Mouse (Mus musculus): Measurements from ENCODE around the gene Mageh1. TPM values are rescaled to one million over a fixed set of nuclear protein-coding genes. Genes with fewer than 3 reads are reported as not detected.
"Not testable (repeated sequence)": the region's sequence is repeated elsewhere in the genome, so short reads cannot be mapped to it uniquely, and the experiment has no call there.

The Mageh1 gene
- 135 and 153 TPM in 2 replicates for polyA plus RNA-seq (2014; fragmentation: Nextera tagmentation; extraction: Ambion mirVana)

GRCm38 (mm10) chrX:153037087-153037971 lies at the start of gene Mageh1:
Gene Mageh1 (minus strand): TSS chrX:153037575.
- no peaks in the 10 kb centered on the region for H3K27me3 ChIP-seq (ENCODE audit: control insufficient read depth, insufficient read depth, low read length)
- H3K9ac ChIP-seq (replicated peaks; ENCODE audit: low read length): peak within 1 kb of the TSS; percentile 71
- ATAC-seq (ENCODE audit: low FRiP score, low TSS enrichment): peak; percentile 92
- peak within 1 kb of the TSS; percentile 94 for H3K27ac ChIP-seq (replicated peaks; ENCODE audit: low read depth, low read length)
- no peaks in the 10 kb centered on the region for H3K36me3 ChIP-seq (ENCODE audit: control insufficient read depth, insufficient read depth, low read length)
- peak within 1 kb of the TSS; percentile 60 for H3K4me2 ChIP-seq (ENCODE audit: low read length)
- WGBS: 20% methylated on average over 47 of the region's 49 CpGs
- peak within 1 kb of the TSS; percentile 52 for H3K4me3 ChIP-seq (replicated peaks; ENCODE audit: low read depth, low read length)
- H3K4me1 ChIP-seq (ENCODE audit: control insufficient read depth, insufficient read depth, low read length): no peaks in the 10 kb centered on the region
- H3K9me3 ChIP-seq (ENCODE audit: control insufficient read depth, low read length): no peaks in the 10 kb centered on the region
- peak; percentile 93 for DNase-seq

- ATAC-seq (ENCODE audit: low FRiP score, low TSS enrichment): peak; percentile 90
- not testable (repeated sequence) for H3K4me1 ChIP-seq (ENCODE audit: control insufficient read depth, insufficient read depth, low read length); DNase-seq; H3K36me3 ChIP-seq (ENCODE audit: control insufficient read depth, insufficient read depth, low read length); H3K27me3 ChIP-seq (ENCODE audit: control insufficient read depth, insufficient read depth, low read length); H3K9me3 ChIP-seq (ENCODE audit: control insufficient read depth, low read length); H3K9ac ChIP-seq (replicated peaks; ENCODE audit: low read length)
- H3K27ac ChIP-seq (replicated peaks; ENCODE audit: low read depth, low read length): peak overlapping the region; percentile 94
- H3K4me2 ChIP-seq (ENCODE audit: low read length): peak overlapping the region; percentile 60
- WGBS: 37% methylated on average over 6 of the region's 22 CpGs
- peak overlapping the region; percentile 52 for H3K4me3 ChIP-seq (replicated peaks; ENCODE audit: low read depth, low read length)
These were observed 783 bp upstream of the Mageh1 start for GRCm38 (mm10) chrX:153037972-153038744.

DNA sequence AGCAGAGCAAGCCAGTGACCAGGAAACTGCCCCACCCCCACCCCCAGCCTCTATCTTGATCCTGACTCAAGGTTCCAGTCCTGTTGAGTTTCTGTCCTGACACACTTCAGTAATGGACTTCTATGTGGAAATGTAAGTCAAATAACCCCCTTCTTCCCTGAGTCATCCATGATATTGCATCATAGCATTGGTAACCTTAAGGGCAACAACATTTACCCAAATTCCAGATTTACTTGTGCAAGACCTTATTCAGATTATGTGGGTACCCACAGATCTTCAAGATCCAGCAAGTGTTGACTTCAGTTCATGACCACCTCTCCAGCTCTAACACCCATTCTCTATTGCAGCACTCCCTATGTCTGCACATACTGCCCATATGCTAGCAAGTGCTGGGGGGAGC lies 5.8 kb downstream of the Mageh1 start:
- not testable (repeated sequence) for H3K4me1 ChIP-seq (ENCODE audit: control insufficient read depth, insufficient read depth, low read length); H3K36me3 ChIP-seq (ENCODE audit: control insufficient read depth, insufficient read depth, low read length); H3K9me3 ChIP-seq (ENCODE audit: control insufficient read depth, low read length); H3K27ac ChIP-seq (replicated peaks; ENCODE audit: low read depth, low read length); H3K9ac ChIP-seq (replicated peaks; ENCODE audit: low read length); H3K4me2 ChIP-seq (ENCODE audit: low read length); H3K4me3 ChIP-seq (replicated peaks; ENCODE audit: low read depth, low read length); H3K27me3 ChIP-seq (ENCODE audit: control insufficient read depth, insufficient read depth, low read length); ATAC-seq (ENCODE audit: low FRiP score, low TSS enrichment); DNase-seq

GRCm38 (mm10) chrX:153025709-153026108 lies 11.7 kb downstream of the Mageh1 start:
- H3K9me3 ChIP-seq (ENCODE audit: control insufficient read depth, low read length); H3K9ac ChIP-seq (replicated peaks; ENCODE audit: low read length); H3K4me3 ChIP-seq (replicated peaks; ENCODE audit: low read depth, low read length); ATAC-seq (ENCODE audit: low FRiP score, low TSS enrichment); H3K27ac ChIP-seq (replicated peaks; ENCODE audit: low read depth, low read length); DNase-seq; H3K36me3 ChIP-seq (ENCODE audit: control insufficient read depth, insufficient read depth, low read length); H3K4me1 ChIP-seq (ENCODE audit: control insufficient read depth, insufficient read depth, low read length); H3K27me3 ChIP-seq (ENCODE audit: control insufficient read depth, insufficient read depth, low read length); H3K4me2 ChIP-seq (ENCODE audit: low read length): not testable (repeated sequence)
- WGBS: no CpG with 5 or more reads among the region's 3 CpGs

DNA sequence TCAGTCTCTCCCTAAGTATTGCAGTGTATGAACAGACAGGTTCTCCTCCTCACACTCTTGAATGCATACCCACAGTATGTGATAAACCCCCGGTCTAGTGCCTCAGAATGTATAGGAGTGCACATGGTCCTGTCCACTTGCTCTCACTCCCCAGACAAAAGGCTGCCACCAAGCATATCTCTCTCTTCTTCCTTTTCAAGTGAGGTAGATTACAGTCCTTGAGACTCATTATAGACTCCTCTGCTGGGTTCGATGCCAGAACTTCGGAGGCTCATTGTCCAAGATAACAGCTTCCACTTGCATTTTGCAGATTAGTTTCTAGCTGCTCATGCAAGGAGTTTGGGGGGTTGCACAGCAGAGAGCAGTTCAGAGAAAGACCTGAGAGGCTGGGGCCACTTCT lies 12.1 kb downstream of the Mageh1 start:
- WGBS: no CpG with 5 or more reads among the region's 3 CpGs
- not testable (repeated sequence) for H3K9me3 ChIP-seq (ENCODE audit: control insufficient read depth, low read length); ATAC-seq (ENCODE audit: low FRiP score, low TSS enrichment); H3K36me3 ChIP-seq (ENCODE audit: control insufficient read depth, insufficient read depth, low read length); DNase-seq; H3K27me3 ChIP-seq (ENCODE audit: control insufficient read depth, insufficient read depth, low read length); H3K4me2 ChIP-seq (ENCODE audit: low read length); H3K9ac ChIP-seq (replicated peaks; ENCODE audit: low read length); H3K4me1 ChIP-seq (ENCODE audit: control insufficient read depth, insufficient read depth, low read length); H3K27ac ChIP-seq (replicated peaks; ENCODE audit: low read depth, low read length); H3K4me3 ChIP-seq (replicated peaks; ENCODE audit: low read depth, low read length)

DNA sequence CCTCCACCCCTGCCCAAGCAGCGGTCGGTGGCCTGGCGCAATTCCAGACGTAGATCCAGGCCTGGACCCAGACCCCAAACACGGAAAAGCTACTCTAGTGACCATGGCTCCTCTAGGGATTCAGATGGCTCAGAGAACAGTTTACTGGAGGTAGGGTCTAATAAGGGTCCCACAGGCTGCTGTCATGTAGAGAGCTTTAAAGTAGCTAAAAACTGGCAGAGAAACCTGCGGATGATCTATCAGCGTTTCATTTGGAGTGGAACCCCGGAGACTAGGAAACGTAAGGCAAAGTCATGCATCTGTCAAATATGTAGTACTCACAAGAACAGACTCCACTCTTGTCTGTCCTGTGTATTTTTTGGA lies 29.7 kb downstream of the Mageh1 start:
- DNase-seq (no peak), ATAC-seq (ENCODE audit: low FRiP score, low TSS enrichment) (no peak; the same call in 1 of the 2 replicates)
- H3K27me3 ChIP-seq (ENCODE audit: control insufficient read depth, insufficient read depth, low read length): no peaks in the 10 kb centered on the region
- H3K4me2 ChIP-seq (ENCODE audit: low read length): peak overlapping the region; percentile 57
- peak overlapping the region; percentile 66 for H3K9ac ChIP-seq (replicated peaks; ENCODE audit: low read length)
- peak overlapping the region; percentile 53 for H3K4me3 ChIP-seq (replicated peaks; ENCODE audit: low read depth, low read length)
- no peaks in the 10 kb centered on the region for H3K9me3 ChIP-seq (ENCODE audit: control insufficient read depth, low read length)
- WGBS: 29% methylated on average over 9 of the region's 9 CpGs
- H3K27ac ChIP-seq (replicated peaks; ENCODE audit: low read depth, low read length): peak overlapping the region; percentile 87
- H3K36me3 ChIP-seq (ENCODE audit: control insufficient read depth, insufficient read depth, low read length): no peaks in the 10 kb centered on the region
- no peaks in the 10 kb centered on the region for H3K4me1 ChIP-seq (ENCODE audit: control insufficient read depth, insufficient read depth, low read length)

GRCm38 (mm10) chrX:153007021-153007684 lies 30.2 kb downstream of the Mageh1 start:
- peak overlapping the region; percentile 66 for H3K9ac ChIP-seq (replicated peaks; ENCODE audit: low read length)
- 26% methylated on average over 58 of the region's 58 CpGs for WGBS
- H3K36me3 ChIP-seq (ENCODE audit: control insufficient read depth, insufficient read depth, low read length): no peaks in the 10 kb centered on the region
- H3K27me3 ChIP-seq (ENCODE audit: control insufficient read depth, insufficient read depth, low read length): no peaks in the 10 kb centered on the region
- no peaks in the 10 kb centered on the region for H3K9me3 ChIP-seq (ENCODE audit: control insufficient read depth, low read length)
- DNase-seq (peak; percentile 78), ATAC-seq (ENCODE audit: low FRiP score, low TSS enrichment) (peak; percentile 87)
- H3K27ac ChIP-seq (replicated peaks; ENCODE audit: low read depth, low read length): peak overlapping the region; percentile 87
- peak overlapping the region; percentile 53 for H3K4me3 ChIP-seq (replicated peaks; ENCODE audit: low read depth, low read length)
- H3K4me1 ChIP-seq (ENCODE audit: control insufficient read depth, insufficient read depth, low read length): no peaks in the 10 kb centered on the region
- peak overlapping the region; percentile 57 for H3K4me2 ChIP-seq (ENCODE audit: low read length)

DNA sequence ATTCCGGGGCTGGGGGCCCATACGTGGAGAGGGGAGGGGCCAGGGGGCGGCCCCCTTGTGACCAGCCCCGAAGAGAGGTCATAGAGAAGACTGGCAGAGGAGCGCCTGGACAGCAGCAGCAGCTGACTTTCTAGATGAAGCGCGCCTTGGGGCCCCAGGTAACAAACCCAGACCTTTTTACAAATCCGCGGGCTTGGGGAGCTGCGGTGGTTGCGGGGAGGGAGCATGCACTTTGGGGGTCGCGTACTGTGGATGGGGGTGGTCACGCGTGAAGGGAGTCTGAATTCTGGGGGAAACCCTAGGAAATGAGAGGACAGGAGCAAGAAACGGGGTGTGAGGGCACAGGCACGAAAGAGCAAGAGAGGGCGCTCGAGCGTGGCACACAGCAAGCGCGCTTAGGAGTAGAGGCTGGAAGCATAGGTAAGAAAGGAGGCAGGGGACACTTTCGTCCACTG lies 31.0 kb downstream of the Mageh1 start, which contains the start of gene Usp51:
Gene Usp51 (plus strand): TSS at position 83 of the 455 bp plus-strand sequence.
- ATAC-seq (ENCODE audit: low FRiP score, low TSS enrichment) (peak; percentile 77), DNase-seq (peak; percentile 77)
- H3K9ac ChIP-seq (replicated peaks; ENCODE audit: low read length): peak within 1 kb of the TSS; percentile 66
- WGBS: 23% methylated on average over 23 of the region's 23 CpGs
- H3K36me3 ChIP-seq (ENCODE audit: control insufficient read depth, insufficient read depth, low read length): no peaks in the 10 kb centered on the region
- H3K4me3 ChIP-seq (replicated peaks; ENCODE audit: low read depth, low read length): peak within 1 kb of the TSS; percentile 53
- H3K9me3 ChIP-seq (ENCODE audit: control insufficient read depth, low read length): no peaks in the 10 kb centered on the region
- no peaks in the 10 kb centered on the region for H3K4me1 ChIP-seq (ENCODE audit: control insufficient read depth, insufficient read depth, low read length)
- H3K4me2 ChIP-seq (ENCODE audit: low read length): peak within 1 kb of the TSS; percentile 57
- H3K27me3 ChIP-seq (ENCODE audit: control insufficient read depth, insufficient read depth, low read length): no peaks in the 10 kb centered on the region
- H3K27ac ChIP-seq (replicated peaks; ENCODE audit: low read depth, low read length): peak within 1 kb of the TSS; percentile 87
